Mouse (Mus musculus): Measurements from ENCODE around the gene Mpz.
A peak's percentile ranks its signal among the peaks of the same experiment; 100 is the strongest.

Gene Mpz

DNA sequence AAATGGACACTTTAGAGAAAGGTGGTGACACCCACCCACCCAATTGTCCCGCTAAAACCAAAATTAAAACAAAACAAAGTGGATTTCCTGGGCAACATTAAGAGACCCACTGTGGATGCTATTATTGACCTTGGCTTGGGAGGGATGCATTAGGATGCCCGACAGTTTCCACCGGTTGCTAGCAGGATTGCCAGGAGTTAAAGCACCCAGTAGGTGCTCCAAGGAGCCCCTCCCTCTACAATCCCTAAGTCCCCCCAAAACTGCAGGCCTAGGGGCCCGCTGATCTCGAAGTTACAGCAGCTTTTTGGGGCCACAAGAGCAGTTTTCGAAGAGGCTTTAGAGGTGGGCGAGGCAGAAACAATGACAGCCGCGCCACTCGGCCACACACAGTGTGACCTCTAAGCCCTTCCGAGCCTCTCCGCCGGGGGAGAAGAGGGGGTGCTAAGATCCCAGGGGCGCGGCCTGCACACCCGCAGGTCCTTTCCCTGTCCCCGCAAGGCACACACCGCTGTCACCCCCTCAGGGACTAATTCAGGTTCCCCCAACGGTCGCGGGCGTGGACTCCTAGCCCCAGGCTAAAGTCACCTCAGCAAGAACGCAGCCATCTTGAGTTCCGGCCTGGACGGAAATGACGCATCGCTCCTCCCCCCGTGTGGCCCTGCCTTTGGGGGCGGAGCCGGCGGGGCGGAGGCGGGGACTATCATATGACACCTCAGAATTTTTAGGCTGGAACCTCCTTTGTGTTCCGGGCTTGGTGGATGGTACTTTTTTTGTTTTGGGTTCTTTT lies at the start of gene Mpz, which contains the start of gene Sdhc:
Gene Mpz, plus strand, starts transcription at position 738 of the 787 bp plus-strand sequence.
Gene Sdhc, minus strand, starts transcription at position 630 of the 787 bp plus-strand sequence.
- DNase-seq: peak; percentile 96 to 97

DNA sequence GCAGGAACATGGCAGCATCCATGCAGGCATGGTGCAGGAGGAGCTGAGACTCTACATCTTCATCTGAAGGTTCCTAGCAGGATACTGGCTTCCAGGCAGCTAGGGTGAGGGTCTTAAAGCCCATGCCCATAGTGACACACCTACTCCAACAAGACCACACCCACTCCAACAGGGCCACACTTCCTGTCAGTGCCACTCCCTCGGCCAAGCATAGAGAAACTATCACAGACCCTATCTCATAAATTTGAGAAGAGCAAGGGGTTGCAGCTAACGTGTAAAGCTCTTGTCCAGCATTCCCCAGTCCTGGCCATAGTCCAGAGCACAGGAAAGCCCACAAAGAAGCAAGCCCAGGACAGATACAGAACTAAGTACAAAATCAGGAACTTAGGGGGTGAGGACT lies 49.5 kb upstream of the Mpz start:
- no peak for DNase-seq

DNA sequence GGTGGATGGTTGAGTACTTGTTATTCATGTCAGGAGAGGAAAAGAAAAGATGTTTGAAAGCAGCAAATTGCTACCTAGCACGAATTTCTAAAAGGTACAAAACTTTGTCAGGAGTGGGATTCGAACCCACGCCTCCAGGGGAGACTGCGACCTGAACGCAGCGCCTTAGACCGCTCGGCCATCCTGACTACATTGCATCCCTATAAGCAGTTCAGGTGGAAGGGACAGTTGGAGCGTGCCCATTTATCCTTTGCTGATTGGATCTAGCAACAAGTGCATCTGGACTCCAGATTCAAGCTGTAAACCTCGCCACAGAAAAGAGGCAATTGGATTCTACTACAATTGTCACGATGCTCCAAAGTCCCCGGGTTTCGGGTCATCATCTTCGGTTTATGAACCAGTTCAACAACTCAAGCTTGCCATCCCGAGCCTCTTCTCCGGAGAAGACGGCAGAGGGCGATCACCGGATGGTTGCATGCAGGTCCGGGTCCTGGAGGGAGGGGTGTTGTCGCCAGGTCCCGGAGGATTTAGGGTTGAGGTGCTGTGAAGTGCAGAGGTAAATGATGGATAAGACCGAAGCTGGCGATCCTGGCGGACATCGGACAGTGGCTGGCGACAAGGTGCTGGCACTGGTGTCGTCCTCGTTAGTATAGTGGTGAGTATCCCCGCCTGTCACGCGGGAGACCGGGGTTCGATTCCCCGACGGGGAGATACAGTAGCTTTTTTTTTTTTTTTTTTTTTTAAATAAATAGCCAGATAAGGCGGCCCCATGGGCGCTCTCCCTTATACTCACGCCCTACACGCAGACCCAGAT lies 48.6 kb upstream of the Mpz start:
- peak; percentile 94 to 95 for DNase-seq

DNA sequence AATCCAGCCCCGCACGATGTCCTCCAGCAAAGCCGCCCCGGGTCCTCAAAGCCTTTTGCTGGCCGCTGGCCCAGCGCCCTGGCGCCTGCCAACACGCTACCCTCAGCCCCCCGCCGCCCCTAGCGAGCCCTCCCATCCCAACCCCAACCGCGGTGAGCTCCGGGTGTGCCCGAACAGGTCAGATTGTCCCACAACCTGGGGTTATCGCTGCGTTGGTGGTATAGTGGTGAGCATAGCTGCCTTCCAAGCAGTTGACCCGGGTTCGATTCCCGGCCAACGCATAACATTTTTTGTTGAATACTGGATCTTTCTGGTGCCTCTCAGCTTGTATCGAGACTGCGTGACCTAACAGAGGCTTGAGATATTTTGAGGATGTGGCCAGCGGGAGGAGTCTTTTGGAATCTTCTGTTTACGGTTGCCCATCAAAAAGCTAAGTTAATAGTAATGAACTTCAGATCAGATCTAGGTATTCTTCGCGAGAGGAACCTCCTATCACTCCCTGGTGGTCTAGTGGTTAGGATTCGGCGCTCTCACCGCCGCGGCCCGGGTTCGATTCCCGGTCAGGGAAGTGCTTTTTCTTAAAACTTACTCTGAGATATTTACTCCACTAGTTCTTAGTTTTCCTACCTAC lies 47.8 kb upstream of the Mpz start:
- DNase-seq: peak; percentile 92 to 94

DNA sequence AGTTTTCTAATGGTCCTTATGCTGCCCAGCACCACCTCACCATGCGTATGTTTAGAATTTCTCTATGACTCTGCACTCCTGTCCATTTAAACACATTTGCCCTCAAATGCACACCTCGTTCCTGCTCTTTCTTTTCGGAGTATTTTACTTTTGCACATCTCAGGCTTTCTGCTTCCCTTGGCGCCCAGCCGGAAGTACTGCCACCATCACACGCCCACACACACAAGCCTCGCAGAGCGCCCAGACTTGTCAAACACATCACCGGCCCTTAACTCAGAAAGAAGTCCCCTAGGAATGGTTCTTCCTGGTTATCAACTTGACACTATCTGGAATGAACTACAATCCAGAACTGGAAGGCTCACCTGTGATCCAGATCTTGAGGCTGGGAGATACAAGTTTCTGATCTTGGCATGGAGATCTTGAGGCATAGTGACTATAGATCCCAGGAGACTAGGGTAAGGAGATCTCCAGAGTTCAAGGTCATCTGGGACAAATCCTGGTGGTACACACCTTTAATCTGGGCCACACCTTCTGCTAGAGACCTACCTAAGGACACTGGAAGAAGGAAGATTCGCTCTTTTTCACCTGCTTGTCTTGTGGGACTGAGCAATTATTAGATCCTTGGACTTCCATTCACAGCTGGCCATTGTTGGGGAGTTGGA lies 47.2 kb upstream of the Mpz start:
- DNase-seq: no peak

DNA sequence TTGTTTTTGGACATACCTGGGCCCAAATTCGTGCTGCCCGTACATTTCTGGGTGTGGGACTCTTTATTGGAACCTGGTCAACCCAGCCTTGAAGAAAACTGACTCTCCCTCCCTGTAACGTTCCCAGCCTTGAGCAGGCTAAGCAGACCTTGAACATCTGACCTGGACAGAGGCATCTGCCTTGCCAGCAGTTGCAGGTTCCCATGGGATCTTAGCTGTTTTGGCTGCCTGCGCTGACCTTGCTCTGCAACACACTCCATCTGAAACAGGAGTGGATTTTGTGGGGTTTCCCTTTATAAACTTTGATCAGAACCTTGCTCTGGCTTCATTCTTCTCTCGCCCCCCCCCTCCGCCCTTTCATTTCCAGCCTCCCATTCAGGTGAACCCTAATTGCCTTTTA lies 45.3 kb upstream of the Mpz start:
- DNase-seq: no peak

DNA sequence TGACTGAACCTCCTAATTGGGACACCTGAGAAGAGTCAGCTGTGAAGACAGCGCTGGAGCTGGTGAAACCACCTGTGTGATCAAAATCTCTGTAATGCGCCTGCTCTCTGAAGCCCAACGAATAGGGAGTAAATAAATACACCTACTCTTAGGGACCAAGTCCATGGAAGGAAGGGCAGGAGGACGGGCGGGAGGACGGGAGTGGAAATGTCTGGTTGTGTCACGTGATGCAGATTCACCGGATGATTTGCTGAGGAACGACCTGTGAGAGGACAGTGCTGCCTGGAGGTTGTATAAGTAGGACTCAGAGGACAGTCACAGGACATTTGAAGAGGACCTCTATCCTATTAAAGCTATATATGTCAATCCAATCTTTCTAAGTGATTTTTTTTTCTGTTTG lies 40.9 kb upstream of the Mpz start:
- DNase-seq: no peak

DNA sequence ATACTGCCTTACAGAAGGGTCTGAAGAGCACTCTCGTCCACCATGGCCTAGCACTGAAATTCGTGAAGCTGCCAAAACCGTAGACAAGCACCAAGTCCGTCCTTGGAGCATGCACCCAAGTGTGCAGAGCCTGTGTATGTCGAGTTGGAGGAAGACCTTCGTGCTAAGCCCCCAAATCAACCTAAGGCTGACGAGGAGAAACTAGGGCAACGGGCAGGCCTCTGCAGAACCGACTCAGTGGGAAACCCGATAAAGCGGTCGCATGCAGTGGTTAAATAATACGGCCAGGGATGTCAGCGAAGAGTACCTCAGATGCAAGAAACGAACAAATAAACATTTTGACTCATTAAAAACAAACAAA lies 39.9 kb upstream of the Mpz start:
- no peak for DNase-seq

DNA sequence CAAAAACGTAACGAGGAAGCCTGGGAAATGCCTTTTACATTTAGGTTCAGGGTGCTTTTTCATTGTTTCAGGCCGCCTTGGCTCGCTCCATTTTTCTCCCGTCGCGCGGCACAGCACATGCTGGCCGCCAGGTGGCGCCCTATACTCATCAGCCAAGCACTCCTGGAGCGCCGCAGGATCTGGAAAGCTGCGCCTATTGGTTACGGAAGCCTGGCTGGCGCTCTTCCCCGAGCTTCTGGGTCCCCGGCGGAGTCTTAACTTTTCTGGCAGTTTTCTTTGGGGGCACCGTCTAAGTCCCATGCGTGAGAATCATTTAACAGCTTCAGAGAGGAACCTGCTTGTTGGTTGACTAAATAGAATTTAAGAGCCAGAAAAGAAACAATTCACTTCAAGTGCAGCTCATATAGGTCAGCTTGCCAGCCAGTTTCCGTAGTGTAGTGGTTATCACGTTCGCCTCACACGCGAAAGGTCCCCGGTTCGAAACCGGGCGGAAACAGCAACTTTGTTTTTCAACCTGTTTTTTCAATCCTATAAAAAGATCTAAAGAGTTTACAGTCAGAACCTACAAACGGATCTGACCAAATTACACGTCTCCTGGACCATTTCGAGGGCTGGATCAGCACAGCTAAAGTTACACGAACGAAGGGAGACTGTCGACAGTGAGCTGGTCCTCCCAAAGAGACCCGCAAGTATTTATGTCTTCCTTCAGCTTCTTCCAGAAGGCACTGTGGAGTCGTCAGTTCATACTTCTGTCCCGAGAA lies 39.3 kb upstream of the Mpz start:
- peak; percentile 96 to 97 for DNase-seq

DNA sequence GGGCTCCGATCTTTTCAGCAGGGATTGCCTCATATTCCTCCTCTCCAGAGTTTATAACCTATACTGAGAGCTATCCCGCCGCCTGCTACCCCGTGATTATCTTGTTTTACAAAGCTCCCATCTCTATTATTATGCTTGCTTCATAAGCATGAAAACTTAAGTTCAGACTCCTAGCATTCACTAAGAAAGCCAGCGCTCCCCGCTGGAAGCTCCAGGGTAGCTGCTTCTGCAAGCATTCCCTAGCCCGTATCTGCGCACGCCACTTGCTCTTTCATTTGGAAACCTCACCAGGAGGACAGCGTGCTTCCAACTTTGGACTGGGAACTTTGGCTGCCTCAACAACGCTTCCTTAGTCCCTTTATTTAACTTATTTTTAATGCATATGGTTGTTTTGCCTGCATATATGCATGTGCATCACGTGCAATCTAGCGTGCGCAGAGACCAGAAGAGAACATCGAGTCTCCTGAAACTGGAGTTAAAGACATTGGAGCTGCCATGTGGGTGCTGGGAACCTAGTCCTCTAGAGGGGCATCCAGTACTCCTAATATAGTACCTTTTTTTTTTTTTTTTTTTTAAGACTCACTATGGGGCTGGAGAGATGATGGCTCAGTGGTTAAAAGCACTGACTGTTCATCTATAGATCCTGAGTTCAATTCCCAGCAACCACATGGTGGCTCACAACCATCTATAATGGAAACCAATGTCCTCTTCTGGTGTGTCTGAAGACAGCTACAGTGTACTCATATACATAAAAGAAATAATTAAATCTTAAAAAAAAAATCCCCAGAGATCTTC lies 38.5 kb upstream of the Mpz start:
- DNase-seq: peak; percentile 36 to 40

DNA sequence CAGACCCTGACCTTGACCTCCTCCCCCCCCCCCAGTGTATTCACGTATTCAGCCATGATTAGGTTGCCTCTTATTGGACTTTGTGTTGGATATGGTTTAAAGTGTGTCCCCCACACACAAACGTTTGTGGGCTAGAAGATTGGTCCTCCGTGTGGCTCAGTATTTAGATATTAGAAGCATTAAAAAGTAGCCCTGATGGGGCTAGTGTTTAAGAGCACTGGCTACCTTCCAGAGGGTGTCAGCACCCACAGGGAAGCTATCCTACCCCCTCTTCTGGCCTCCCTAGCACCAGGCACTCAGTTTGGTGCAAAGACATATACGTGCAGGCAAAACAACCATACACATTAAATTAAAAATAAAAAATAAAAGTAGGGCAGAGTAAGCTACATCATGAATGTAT lies 37.5 kb upstream of the Mpz start:
- no peak for DNase-seq

DNA sequence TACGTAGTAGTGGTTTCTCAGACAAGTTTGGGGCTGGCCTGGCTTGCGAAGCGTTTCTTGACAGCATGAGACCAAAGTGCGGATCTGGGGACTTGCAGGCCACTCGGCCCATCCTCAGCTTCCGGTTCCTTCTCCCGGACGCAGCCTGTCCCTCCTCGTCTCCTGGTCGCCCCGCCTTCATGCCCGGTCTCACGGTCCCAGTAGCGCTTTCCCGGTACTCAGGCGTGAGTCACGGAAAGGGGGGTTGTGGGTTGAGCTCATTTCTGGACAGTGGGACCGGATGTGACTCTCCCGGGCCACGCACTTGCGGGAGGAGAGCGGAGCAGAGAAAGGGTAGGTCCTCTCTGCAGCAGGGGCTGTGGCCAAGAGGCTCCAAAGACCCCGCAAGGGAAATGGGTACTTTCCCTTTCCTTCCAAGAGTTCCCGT lies 36.6 kb upstream of the Mpz start, which contains the start of gene Cfap126:
Gene Cfap126, plus strand, starts transcription at position 46 of the 427 bp plus-strand sequence.
- DNase-seq: peak; percentile 70 to 71

DNA sequence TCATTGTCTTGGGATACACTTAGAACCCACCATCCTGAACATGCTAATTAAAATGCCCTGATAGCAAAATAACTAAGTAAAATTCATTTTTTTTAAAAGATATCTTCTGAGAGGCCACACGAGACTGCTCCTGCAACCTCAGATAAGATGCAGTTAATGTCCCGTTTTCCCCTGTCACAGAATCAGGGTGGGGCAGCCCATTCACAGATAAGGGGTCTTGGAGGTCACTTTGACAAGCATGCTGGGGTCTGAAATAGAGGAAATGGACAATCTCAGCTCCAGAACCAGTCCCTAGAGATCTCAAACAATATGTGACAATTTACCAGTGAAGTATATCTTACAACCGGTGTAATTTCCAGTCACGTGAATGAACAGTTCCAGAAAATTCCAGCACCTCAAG lies 34.2 kb upstream of the Mpz start:
- DNase-seq: no peak

DNA sequence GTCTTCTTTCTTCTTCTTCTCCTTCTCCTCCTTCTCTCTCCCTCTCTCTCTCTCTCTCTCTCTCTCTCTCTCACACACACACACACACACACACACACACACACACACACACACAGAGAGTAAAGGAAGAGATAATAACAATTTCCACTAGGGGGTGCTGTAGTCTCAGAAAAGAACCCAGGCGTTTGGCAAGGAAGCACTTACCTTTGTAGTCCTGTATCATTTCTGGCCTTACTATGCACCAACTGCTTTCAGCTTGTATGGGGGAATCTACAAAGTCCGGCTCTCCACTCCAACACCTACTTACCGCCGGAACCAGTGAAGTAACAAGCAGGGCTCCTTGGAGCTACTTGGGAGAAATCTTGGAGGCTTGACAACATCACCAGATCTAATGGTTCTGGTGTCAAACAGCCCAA lies 32.2 kb upstream of the Mpz start:
- peak; percentile 80 to 85 for DNase-seq

DNA sequence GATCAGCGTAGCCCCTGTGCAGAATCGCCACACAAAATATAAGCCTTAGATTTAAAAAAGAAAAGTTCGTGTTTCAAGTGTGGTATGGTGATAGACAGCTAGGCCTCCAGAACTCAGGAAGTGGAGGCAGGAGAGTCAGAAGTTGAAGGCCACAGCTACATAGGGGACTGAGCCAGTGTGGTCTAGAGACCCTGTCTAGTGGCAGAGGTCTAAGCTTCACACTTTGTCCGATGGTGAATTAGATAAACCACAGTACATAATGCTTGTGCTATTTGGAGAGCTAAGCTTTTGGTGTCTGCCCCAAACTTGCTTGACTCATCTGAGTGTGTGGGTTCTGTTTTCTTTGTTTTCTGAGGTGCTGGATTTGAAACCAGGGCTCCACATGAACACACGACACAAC lies 31.5 kb upstream of the Mpz start:
- DNase-seq: no peak

DNA sequence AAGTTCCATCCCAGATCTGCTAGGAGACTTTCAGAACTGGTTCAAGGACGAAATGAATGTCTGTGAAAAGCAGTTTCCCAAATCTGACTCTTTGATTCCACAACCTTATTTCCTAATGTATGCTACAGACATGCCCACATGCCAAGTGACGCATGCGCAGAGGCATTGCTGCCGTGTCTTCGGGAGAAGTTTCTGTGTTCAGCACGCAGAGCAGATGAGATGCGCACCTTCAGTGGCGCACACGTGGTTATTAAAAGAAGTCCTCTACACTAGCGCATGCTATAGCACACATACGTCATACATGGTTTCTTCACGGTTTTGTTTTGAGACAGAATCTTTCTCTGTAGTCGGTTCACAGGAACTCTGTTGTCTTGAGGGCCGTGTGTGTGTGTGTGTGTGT lies 31.1 kb upstream of the Mpz start:
- no peak for DNase-seq

DNA sequence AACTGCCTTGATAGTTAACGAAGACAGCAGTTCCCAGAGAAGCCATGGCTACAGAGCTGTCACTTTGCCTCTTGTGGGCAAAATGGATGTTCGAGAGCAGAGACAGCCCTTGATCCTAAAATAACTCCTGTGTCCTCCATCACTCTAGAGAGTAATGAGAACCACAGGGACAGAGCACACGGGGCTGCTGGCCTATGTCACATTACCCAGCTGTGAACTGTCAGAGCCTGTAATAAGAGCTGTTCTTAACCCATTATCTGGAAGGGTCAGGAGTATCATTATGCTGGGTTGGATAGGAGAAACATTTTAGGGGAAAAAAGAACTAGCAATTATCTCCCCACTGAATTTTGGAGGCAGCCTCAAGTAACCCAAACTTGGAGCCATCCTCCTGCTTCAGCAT lies 29.6 kb upstream of the Mpz start:
- DNase-seq: no peak

DNA sequence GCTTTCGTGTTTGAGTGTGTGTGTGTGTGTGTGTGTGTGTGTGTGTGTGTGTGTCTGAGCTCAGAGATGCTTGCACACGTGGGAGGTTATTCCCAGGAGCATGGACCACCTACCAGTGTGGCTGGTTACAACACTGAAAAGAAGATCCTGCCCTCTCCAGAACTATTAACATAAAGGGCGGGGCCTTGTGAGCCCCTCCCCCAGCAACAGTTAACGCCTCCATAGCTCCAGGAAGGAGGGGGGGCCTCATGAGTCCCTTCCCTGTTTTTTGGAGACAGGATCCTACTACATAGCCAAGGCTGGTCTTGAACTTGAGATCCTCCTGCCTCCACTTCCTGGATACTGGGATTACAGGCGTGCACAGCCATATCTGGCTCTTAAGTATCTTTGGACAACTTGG lies 28.7 kb upstream of the Mpz start:
- DNase-seq: no peak

DNA sequence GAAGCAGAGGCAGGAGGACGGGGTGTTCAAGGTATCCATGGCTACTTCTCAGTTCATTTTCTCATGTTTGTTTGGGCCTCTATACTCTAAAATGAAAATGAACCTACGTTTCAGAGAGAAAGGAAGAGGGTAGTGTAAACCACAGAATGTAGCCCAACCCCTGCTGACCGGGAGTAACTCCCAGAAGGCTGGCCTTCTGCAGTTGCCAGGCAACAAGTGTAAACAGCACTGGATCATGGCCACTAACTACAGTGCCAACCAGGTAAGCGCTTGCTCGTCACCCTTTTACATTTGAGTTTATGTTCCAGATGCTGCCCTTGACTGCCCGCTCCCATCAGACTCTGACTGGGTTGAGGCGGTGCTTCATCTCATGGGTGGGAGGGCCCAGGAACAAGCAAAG lies 27.6 kb upstream of the Mpz start:
- DNase-seq: no peak

DNA sequence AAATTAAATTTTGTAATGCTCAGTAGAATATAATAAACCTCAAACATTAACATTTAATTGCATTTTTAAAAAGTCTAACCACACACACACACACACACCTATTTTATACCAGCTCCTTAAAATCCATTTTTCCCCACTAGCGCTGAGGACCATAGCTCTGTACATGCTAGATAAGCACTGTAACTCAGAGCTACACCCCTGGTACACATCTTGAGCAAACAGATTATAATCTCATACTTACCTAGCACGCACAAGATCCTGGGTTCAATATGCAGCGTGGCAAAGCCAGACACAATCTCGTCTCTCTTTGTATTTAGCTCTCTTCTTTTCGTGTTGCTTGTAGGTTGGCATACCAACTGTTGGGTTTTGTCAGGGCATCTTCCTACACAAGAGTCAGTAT lies 26.1 kb upstream of the Mpz start:
- DNase-seq: no peak

DNA sequence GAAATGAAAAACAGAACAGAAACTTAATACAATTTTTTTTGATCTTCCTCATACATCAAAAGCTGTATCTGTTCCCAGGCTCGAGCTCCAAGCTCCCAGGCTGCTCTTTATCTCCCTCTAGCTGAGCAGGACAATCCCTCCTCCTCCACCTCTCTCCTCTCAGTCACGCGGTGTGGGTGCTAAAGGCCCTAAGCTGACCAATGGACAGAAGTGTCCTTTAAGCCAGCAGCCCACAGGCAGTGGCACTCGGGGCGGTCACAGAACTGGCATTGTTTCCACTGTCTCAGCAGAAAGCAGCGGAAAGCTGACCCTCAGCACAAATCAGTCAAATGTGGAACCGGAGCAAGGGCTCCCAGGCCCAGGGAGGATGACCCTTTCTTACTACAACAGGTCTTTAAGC lies 21.3 kb upstream of the Mpz start:
- DNase-seq: no peak

All from cerebellum, postnatal 14 days (tissue).